Mouse (Mus musculus): Measurements from ENCODE around the gene Tert.

DNA sequence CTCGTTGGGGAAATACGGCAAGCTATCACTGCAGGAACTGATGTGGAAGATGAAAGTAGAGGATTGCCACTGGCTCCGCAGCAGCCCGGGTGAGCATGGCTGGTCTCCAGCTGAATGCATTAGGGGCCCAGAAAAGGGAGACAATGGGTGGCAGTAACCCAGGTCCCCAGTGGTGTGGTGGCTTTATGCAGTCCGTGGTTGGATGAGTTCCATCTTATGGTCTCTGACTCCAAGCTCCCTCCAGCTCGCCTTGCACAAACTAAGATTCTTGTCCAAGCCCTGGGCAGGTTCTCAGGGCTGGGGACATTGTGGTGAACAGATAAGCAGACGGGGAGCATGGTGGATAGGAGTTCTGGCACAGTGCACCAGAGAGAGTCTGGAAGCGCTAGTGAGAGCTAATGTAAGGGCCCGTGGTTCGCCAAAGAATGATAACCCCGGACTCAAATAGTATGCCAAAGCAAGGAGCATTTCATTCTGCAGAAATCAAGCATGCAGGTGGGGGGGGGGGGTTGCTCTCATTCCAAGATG lies 1.9 kb downstream of the Tert start:
- no peak for TF ChIP-seq POLR2A (IDR thresholded peaks at IDR 0.05; ENCODE audit: control insufficient read depth, low read depth, low read length)
- TF ChIP-seq CTCF (IDR thresholded peaks at IDR 0.05; ENCODE audit: control insufficient read depth, insufficient read depth, insufficient replicate concordance, low read depth, low read length), result no peak
